Mouse (Mus musculus) kidney, adult 8-10 months (tissue): ENCODE measurements around the gene Car6.
A peak's percentile ranks its signal among the peaks of the same experiment; 100 is the strongest.

Experiments
- DNase-seq, 2 experiments: peaks; one replicate each; pipeline ENCODE4 v3.0.0; 2022

Gene Car6

DNA sequence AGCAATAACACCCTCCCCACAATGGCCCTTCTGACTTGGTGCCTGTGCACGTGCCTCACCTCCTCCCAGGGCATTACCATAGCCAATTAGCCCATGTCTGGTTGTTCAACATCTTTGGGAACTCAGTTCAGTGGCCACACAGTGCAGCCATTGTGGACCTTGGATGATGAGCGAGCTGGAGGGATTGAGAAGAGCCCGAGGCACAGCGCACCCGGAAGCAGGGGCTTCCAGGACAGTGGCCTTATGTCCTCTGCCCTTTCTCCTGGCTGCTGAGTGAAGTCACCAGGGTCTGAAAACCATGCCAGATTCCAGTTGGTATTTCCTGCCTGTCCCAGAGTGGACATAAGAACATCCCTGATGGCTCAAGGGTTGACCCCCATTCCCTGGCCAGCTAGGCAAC is at the start of gene Car6:
Gene Car6, minus strand, starts transcription at position 101 of the 400 bp plus-strand sequence.
- no peak for DNase-seq

DNA sequence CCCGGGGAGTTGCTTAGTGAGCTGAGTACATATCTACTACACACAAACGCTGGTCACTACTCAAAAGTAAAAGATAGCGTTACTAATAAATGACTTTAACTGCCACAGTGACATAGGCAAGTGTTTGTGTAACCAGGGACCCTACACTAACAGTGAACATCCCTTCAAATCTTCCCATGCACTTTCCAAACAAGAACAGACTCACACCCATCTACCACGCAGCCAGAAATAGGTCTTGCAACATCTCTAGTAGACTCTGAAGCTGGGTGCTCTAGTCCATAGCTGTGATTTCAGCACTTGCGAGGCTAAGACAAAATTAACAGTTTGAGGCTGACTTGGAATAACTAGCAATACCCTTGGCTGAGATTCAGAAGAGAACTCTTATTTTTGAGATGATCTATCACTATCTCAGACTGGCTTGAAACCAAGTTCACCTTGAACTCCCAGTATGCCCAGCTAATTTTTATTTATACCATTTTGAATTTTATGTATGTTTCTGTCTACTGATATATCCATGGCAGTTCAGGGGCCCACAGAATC is 48.7 kb upstream of the Car6 start:
- DNase-seq: no peak

DNA sequence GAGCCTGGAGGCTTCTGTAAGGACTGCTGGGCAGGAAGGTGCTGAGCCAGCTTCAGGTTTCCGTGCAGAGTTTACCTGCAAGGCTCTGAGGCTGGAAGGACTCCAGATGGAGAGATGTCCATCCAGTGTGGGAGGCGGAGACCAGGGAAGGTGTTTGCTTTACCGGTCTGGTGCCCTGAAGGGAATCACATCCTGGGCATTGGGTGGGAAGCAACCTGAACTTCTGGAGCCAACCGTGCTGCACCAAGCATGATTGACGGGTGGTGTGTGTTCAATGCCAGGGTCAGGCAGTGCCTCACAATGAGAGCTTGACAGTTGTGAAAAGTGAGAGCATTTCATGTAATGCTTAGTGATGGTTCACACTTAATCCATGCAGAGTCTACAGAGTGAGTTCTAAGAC is 47.8 kb upstream of the Car6 start:
- DNase-seq: no peak

DNA sequence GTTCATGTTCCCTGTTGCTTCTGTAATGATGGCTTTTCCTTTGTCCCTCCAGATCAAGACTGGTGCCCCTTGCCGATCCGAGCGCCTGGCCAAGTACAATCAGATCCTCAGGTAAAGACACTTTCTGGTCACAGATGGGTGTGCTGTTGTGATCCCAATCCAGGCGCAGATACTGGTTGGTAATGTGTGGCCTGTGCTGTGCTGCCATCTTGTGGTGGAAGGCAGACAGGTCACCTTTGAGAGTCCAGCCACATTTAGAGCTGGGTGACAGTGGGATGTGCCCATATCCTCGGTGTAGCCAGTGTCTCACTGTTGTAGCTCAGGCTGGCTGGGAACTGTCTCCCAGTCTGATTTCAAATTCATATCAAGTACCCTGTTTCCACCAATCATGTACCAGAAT is 46.9 kb upstream of the Car6 start:
- peak; percentile 50 to 71 for DNase-seq

DNA sequence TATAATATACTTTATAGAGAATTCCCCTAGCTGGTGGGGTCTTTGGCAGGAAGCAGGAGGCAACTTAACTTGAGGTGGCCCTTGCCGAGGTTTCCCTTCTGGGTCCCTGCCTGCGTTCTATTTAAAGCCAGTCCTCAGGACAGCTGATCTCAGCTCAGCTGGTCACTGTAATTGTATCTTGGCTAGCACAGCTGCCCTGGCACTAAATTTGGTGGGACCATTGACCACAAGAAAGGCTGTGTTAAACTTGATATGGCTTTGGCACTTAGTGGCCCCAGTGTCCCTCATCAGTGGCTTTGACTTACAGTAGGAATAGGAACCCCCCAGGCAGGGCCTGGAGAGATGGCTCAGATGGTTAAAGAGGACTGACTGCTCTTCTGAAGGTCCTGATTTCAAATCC is 44.7 kb upstream of the Car6 start:
- DNase-seq: no peak

DNA sequence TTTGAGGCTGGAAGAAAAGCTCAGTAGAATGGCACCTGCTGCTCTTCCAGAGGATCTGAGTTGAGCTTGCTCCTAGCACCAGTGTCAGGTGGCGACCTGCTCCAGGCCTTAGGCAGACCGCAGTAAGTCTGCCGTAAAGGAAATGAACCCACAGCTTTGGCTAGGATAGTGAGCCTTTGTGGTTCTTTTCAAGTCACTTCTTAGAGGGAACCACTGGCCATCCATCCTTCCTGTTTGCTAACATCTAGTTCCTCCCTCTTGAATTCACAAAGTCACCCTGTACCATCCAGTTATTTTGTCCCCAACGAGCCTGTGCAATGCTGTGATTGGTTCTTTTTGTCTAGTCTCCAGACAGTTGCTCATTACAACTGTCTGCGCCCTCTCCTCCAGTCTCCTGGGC is 41.6 kb upstream of the Car6 start:
- no peak for DNase-seq

DNA sequence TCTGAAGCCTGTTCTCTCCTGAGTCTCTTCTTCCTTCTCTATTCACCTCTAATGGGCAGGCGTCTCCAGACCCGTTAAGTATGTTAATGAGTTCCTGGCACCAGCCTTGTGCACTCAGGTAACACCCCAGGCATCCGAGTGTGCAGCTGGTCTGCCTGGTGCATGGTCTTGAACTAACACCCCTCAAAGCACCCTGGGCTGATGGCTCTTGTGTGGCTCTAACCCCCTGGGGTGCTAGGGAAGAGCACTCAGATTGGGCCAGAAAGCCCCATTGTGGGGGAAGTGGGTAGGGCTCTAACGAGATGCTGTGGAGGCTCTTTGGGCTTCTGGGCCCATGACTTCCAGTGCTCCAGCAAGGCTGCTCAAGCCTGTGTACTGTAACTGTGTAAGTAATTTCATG is 40.6 kb upstream of the Car6 start:
- no peak for DNase-seq

DNA sequence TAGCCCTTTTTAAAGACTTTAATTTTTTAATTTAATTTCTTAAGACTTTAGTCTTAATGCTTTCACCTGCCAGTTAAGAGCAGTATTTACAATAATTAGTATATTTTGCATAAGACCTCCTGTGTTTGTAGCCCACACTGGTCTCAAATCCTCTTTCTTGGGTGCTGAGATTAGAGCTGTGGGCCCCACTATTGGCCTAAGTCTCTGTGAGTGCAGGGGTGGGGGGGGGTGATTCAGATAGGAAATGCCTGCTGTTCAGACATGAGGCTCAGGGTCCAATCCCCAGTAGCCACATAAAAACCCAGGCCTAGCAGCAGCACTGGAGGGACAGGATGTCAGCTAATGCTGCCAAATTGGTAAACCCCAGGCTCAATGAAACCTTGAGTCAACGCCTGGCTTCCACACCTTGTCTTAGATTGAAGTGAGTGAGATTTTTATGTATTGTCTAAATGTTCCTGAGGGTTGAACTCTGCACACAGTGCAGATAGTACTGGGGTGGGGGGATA is 39.3 kb upstream of the Car6 start:
- no peak for DNase-seq

DNA sequence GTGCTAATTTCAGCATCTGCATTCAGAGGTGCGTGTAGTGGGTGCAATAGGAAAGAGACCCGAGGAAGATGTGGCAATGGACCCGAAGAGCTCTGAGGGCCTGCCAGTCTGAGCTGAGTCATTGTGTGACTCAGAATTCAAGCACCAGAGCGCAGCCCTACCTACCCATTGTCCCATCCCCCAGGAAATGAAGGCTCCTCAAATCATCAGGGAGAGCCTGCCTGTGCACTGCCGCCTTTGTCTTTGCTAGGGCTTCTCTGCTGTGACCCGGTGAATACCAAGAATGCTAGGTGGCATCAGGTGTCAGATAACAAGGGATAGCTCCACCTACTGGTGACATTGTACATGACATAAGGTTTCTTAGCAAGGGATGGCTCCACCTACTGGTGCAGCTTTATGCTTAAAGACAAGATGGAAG is 38.8 kb upstream of the Car6 start:
- peak; percentile 88 to 89 for DNase-seq

DNA sequence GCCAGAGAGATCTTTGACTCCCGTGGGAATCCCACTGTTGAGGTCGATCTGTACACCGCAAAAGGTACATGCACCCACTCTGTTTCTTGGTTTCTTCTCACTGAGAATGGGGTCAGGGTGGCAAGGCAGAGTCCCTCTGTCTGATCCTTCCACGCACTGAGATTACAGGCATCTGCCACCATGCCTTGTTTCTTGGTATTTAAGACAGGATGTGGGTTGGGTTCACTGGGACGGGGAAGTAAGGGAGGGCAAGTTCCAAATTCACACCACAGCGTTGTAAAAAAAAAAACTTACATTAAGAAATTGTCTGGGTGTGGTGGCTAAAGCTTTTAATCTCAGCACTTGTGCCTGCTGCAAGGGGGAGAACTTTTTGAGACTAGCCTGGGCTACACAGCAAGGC is 38.4 kb upstream of the Car6 start:
- no peak for DNase-seq

DNA sequence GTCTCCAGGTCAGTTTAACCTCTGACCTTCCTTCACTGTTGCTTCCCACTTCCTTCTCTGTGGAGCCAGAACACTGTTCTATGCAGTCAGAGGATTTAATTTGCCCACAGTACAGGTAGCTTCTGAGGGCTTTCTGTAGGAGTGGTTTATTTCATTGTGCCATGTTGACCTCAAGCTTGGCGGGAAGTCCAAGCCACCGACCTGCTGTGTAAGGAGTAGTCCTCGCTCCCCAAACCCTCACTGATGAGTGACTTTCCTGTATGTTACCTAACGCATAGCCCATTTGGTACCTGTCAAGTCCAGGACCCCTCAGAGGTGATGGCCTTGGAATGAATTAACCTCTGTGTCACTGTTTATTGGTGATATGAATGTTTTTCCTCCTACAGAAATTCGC is 38.0 kb upstream of the Car6 start:
- no peak for DNase-seq

DNA sequence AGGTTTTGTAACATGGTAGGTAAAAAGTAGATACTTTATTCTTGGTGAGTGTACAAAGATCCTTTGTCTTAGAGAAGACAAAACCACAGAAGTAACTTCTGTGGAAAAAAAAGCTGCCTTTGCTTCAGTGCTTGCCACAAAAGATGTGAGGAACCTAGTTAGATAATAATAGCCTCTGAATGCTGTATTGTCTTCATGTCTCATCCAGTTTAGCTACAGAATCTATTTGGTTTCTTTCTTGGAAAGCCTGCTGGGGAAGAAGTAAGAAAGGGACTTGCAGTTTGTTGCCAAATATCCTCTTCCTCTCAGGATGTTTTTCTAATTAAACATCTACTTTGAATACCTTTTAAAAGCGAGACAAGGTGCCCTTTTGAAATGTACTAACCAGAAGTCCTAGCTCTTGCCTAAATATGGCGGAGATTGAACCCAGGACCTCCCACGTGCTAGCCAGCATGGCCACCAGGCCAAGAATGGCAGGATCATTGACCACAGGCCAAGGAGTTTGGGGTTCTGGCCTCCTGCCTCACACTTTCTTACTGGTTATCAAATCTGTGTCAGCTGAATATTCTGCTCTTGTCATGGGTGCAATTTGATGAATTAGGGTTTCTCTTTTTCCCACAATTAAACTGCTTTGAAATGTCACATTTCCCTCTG is 37.4 kb upstream of the Car6 start:
- DNase-seq: peak in 1 of 2 experiments; percentile 47

DNA sequence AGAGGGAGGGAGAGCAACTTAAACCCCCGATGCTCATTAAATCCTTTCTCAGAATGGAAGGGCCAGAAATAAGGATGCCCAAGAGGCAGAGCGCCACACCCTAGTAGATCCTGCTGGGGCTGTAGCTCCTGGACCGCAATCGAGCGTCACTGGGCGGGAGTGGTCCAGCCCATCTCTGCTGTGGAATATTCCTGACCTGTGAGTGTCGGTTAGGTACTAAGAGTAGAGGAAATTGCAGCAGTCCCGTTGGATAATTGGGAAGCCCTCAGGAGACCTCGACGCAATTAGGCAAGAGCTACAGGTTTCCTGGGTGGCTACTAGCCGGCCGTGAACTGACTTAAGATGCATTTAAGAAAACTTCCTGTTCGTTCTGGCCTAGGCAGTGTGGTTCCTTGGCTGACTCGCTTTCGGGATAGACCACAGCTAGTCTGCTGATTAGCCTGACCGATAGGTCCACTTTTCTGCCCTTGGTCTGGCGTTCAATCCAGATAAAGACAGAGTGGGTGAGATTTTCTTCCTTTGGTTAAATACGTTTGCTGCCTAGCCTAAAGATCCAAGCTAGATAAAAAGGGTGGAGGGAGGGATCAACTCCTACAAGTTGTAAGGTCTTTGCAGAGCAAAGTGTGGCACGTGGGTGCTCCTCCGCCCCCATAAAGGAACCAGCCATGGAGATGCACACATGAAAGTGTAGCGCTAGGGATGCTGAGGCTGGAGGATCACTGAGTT is 36.7 kb upstream of the Car6 start:
- DNase-seq: peak in 1 of 2 experiments; percentile 34

DNA sequence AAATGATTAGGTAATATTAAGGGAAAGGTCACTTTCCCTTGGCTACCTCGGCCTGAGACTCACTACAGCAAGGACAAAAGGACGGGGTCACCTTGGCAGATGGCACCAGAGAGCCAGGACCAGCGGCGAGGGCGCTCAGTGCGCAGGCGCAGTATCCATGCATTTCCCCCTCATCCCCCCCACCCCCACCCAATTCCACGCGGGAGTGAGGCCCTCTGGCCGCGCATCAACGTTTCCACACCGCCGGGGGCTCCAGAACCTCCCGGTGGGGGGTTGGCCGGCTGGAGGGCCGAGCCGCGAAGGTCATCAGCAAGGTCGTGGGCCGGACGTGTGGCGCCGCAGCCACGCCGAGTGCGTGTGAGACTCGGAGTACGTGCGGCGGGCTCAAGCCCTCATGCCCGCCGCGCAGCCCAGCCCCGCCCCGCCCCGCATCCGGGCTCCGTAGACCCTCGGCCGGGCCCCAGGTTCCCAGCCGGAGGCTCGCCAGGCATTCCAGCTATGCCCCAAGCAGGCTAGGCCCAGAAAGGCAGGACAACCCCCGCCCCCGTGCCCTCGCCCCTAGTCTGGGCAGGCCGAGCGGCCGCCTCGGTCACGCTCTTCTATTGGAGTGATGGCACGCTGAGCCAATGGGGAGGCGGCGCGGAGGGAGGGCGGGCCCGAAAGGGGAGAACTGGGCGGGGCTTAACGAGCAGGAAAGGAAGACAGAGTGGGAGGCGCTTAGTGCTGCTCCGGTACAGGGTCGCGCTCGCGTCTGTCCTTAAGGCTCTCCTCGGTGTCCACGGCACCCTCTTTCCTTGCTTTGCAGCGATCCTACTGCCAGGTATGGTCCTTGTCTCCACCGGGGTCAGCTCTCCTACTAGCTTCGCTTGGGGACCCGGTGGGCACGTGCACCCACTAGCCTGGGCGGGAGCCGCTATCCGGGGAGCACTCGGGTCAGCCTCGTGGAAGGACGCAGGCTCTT is 35.7 kb upstream of the Car6 start, which contains the start of gene Eno1:
Gene Eno1, plus strand, starts transcription at position 201 of the 961 bp plus-strand sequence.
- DNase-seq: peak; percentile 95 to 97

DNA sequence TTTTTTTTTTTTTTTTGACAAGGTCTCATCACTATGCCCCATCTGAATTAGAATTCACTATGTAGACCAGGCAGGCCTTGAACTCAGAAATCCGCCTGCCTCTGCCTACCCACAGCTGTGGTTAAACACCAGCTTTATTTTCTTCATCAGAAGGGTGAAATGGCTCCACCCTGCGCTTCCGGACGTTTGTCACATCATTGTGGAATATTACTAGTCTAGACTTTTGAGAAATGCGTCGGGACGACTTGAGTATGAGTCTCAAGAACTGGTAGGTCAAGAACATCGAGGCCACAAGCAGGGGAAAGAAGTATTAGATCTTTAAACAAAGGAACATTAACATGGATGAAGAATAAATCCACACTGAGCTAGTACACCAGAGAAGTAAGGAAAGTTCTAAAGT is 34.9 kb upstream of the Car6 start:
- no peak for DNase-seq

DNA sequence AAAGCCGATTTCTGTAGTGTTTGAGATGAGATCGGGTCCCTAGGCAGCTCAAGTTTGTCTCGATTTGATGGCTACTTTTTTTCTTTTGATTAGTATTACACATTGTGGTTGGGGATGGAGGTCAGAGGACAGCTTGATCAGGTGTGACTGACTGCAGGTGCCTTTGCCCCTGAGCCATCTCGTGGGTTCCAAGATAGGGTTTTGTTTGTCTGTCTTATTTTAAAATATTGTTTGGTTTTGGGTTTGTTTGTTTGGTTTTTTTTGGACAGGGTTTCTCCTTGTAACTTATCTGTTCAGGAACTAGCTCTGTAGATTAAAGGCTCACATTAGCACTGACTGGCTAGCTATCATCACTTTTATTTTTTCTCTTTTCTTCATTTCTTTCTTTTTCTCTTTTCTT is 34.5 kb upstream of the Car6 start:
- no peak for DNase-seq

DNA sequence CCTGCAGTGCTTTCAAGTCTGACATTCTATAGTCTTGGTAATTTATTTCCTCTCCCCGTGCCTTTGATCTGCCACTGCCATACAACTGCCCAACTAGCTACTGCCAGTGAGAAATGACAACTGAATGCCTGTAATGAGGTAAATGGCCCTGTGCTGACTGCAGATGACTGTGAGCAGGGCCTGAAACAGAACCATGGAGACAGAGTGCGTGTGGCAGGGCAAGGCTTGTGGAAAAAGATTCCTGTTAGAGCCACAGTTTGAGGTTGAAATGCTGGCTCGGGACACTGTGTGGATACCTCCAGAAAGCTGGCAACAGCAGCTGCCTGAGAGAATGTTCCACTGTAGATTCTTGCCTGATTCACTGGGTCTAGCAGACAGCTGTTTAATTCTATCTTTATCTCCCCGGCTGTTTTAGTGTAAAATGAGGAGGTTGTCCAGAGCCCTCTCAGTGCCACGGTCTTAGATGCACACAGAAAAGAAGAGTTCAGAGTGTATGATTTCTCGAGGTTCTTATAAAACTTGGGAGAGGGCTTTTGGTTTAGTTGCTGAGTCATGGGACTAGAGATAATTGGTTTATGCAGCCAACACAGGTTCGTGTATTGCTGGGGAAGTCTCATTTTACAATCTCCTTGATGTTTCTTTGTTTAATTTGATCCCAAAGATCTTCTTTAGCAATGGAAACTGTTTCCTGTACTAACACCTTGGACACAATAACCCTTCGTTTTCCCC is 33.6 kb upstream of the Car6 start:
- no peak for DNase-seq

DNA sequence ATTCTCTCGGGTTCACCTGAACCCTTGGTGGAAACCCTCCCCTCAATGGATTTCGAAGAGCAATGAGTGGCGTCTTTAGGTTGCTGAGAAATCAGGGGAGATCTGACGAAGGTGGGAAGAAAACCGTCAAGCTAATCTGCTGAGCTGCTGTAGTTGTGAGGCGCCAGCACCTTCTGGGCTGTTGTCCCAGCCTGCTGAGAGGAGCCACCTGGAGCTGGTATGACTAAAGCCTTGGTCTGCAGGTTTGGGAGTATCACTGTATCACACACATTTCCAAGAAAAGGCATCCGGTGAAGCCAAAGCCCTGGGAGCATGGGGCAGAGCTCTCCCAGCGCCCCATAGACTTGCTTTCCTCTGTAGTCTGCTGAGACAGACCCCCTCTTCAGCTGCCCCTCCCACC is 30.7 kb upstream of the Car6 start:
- DNase-seq: no peak

DNA sequence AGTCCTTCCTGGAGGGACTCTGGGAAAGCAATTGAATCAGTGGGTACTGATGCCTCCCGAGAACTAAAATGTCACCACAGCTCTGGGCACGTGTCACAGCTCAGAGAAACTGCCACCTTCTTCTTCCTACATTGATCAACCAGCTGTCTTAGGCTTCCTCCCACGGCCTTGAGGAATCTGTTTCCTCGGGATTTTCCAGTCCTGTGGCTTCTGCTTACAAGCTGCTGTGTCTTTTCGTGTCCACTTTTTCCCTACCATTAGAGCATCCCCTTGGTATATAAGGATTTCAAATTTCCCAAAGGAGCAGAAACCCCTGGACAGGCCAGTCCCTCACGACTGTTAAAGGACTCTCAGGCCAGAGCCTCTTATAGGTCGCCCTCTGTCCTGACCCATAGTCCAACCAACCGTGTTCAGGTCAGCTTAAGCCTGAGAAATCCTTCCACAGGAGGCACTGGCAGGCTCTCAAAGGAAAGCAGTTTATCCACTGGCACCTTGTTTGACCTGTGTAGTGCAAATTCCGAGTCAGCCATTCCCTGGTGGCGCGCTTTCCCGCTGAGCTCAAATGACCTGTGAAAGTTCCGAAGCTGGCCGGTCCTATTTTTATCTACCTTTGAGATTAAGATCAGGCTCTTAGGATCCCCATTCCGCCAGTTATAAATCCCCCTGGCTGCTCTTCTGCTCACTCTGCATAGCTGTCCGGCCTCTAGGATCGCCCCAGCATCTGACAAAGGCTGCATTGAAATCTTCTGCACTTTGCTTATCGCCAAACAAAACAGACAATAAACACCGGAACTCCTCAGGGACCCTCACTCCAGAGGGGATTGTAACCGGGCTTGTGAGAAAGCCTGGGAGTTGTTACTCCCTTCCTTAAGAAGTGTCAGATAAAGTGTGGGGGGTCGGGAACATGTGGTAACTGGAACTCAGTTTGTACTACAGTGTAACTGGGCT is 29.6 kb upstream of the Car6 start:
- peak; percentile 88 to 92 for DNase-seq

DNA sequence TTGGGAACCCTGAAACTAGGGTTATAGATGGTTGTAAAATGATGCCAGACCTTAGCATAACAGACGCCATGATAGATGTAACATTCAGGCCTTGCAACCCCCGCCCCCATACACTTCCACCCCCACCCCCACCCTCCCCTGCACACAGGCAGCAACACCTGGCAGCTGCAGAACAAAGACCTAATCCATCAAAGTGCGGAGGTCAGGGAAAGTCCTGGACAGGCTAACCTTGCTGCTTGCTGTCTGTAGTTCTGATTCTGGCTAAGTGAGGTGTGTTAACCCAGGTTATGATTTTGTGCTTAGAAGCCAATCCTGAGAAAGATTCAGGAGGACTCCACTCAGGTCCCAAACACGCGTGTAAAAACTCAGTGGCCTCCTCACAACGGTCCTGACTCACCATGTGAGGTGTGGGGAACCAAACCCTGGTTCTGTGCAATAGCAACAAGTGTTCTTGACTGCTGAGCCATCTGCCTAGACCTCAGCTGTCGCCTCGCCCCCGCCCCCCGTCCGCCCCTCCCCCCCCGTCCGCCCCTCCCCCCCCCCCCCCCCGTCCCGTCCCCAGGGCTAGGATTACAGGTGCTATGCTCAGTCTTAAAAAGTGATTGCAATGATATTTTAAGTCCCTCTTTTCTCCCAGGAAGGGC is 28.7 kb upstream of the Car6 start:
- no peak for DNase-seq
